Mouse (Mus musculus) testis, adult 2 months (tissue): Measurements from ENCODE around the gene Lemd1. TPM values are rescaled to one million over a fixed set of nuclear protein-coding genes. Genes with fewer than 3 reads are reported as not detected.

Source experiments
- H3K27ac ChIP-seq: fragments of 200-500 bp; 2 replicates; pipeline ENCODE4 v1.5.1; 2012; ENCODE audit warnings: low read depth, low read length; ENCODE audit not compliant: control insufficient read depth, insufficient read depth
- H3K27me3 ChIP-seq: fragments of 200-500 bp; 2 replicates; pipeline ENCODE4 v1.6.1; 2012; ENCODE audit warnings: mild to moderate bottlenecking, low read length, moderate library complexity; ENCODE audit not compliant: control insufficient read depth, insufficient read depth
- H3K36me3 ChIP-seq: fragments of 200-500 bp; 2 replicates; pipeline ENCODE4 v1.6.1; 2012; ENCODE audit warnings: mild to moderate bottlenecking, low read length; ENCODE audit not compliant: control insufficient read depth, insufficient read depth
- H3K4me1 ChIP-seq: fragments of 200-500 bp; 2 replicates; pipeline ENCODE4 v1.6.1; 2012; ENCODE audit warnings: low read length; ENCODE audit not compliant: control insufficient read depth, insufficient read depth
- H3K4me3 ChIP-seq: fragments of 200-500 bp; 2 replicates; pipeline ENCODE4 v1.5.1; 2012; ENCODE audit warnings: low read depth, mild to moderate bottlenecking, low read length, moderate library complexity, mixed read lengths; ENCODE audit not compliant: control insufficient read depth
- CTCF ChIP-seq: fragments of 200-500 bp; IDR thresholded peaks from 2 replicates; pipeline ENCODE4 v1.5.1; 2012; ENCODE audit warnings: low read depth, mild to moderate bottlenecking, inconsistent platforms, low read length, moderate library complexity; ENCODE audit not compliant: control insufficient read depth, insufficient read depth, insufficient replicate concordance
- POLR2A ChIP-seq: fragments of 200-500 bp; IDR thresholded peaks from 2 replicates; pipeline ENCODE4 v1.6.1; 2012; ENCODE audit warnings: low read depth, mild to moderate bottlenecking, inconsistent platforms, low read length, moderate library complexity; ENCODE audit not compliant: control insufficient read depth
- polyA plus RNA-seq: library from polyadenylated mRNA; depleted of rRNA; stranded (reverse); fragments of >200 nt; gene quantifications from 2 replicates; pipeline ENCODE4 v1.2.3, GENCODE M21; 2012

Lemd1 gene
- polyA plus RNA-seq, 1 experiment: 162 TPM

DNA sequence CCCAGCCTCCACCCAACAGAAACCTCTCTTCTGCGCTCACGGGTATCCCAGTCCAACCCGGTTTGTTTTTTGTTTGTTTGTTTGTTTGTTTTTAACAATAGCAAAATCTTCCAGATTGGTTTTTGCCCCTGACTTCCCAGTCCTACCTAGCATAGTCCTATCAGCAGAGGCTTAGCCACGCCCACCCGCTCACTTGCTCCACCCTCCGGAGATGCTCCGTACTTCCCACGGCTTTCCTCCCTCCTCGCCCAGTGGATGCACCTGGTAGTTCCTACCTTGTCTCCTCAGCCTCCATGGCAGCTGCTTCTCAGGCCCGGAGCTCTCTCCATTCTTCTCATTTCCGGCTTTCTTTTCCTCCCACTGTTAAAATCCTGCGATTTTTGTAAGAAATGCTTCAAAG, 42.3 kb downstream of the Lemd1 start:
- no peak overlapping the region for H3K4me3 ChIP-seq

GRCm38 (mm10) chr1:132234757-132235273, 43.6 kb downstream of the Lemd1 start:
- Histone ChIP-seq H3K4me3 (no peak overlapping the region), H3K36me3 (no peaks in the 10 kb centered on the region), H3K27me3 (no peaks in the 10 kb centered on the region), H3K27ac (no peak overlapping the region), H3K4me1 (no peaks in the 10 kb centered on the region; the same call in 1 of the 2 replicates)
- no peak for TF ChIP-seq CTCF
- no peak for TF ChIP-seq POLR2A

More for the DNA sequence above, 42.3 kb downstream of the Lemd1 start:
- Histone ChIP-seq H3K27me3 (no peaks in the 10 kb centered on the region), H3K27ac (no peak overlapping the region), H3K36me3 (no peaks in the 10 kb centered on the region), H3K4me1 (no peaks in the 10 kb centered on the region; the same call in 1 of the 2 replicates)
- TF ChIP-seq POLR2A: no peak
- peak; percentile 40; the same call in 1 of the 2 replicates for TF ChIP-seq CTCF

- Histone ChIP-seq H3K27ac (no peak overlapping the region), H3K36me3 (no peaks in the 10 kb centered on the region), H3K4me1 (no peaks in the 10 kb centered on the region; the same call in 1 of the 2 replicates), H3K4me3 (no peak overlapping the region), H3K27me3 (no peaks in the 10 kb centered on the region)
- TF ChIP-seq CTCF: peak; percentile 66
- no peak for TF ChIP-seq POLR2A
These were observed 46.4 kb downstream of the Lemd1 start for GRCm38 (mm10) chr1:132237585-132238159.

- Histone ChIP-seq H3K36me3 (no peaks in the 10 kb centered on the region), H3K4me1 (no peaks in the 10 kb centered on the region), H3K27me3 (no peaks in the 10 kb centered on the region), H3K27ac (no peak overlapping the region), H3K4me3 (no peak overlapping the region)
- TF ChIP-seq POLR2A: no peak
- no peak for TF ChIP-seq CTCF
These were observed 53.8 kb downstream of the Lemd1 start for GRCm38 (mm10) chr1:132245010-132245409.

DNA sequence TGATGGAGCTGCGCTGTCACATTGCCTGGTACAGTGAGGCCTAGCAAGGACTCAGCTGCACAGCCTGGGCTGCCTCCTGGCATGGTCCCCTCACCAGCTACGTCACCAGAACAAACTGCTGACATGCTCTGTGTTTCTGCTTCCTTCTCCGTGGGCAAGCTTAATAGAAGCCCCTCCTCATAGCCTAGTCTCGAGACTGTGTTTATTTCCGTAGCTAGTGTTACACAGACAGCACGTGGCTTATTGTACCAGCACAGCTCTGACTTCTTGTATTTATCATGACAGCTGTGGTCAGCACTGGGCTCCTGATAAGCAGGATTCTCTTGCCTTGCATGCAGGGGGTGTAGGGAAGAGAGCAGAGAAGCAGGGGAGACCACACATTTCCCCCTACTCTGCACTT, 54.9 kb downstream of the Lemd1 start:
- H3K4me3 ChIP-seq: no peak overlapping the region
- no peaks in the 10 kb centered on the region for H3K27me3 ChIP-seq
- H3K27ac ChIP-seq: no peak overlapping the region
- H3K4me1 ChIP-seq: no peaks in the 10 kb centered on the region
- TF ChIP-seq CTCF (no peak), POLR2A (no peak)
- no peaks in the 10 kb centered on the region for H3K36me3 ChIP-seq

- TF ChIP-seq CTCF (no peak), POLR2A (no peak)
These were observed 55.4 kb downstream of the Lemd1 start for GRCm38 (mm10) chr1:132246641-132247040.

DNA sequence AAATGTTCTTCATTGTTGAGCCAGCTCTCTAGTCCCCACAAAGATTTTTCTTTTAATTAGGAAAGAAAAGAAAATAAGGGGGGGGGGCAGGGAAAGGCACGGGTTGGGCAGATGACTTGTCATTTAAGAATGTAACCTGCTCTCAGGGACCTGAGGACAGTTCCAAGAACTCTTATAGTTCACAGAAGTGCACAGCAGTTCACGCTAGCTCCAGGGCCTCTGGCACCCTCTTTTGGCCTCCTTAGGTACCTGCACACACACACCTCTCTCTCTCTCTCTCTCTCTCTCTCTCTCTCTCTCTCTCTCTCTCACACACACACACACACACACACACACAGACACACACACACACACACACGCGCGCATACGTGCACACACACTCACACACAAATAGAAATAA, 63.2 kb downstream of the Lemd1 start:
- TF ChIP-seq CTCF: no peak
- TF ChIP-seq POLR2A: no peak

More at GRCm38 (mm10) chr1:132246641-132247040, 55.4 kb downstream of the Lemd1 start:
- Histone ChIP-seq H3K27me3 (no peaks in the 10 kb centered on the region), H3K27ac (no peak overlapping the region), H3K4me1 (no peaks in the 10 kb centered on the region), H3K36me3 (no peaks in the 10 kb centered on the region), H3K4me3 (no peak overlapping the region)

More for the DNA sequence above, 63.2 kb downstream of the Lemd1 start:
- H3K27me3 ChIP-seq: no peaks in the 10 kb centered on the region
- H3K4me1 ChIP-seq: no peaks in the 10 kb centered on the region
- H3K27ac ChIP-seq: no peak overlapping the region
- no peaks in the 10 kb centered on the region for H3K36me3 ChIP-seq
- no peak overlapping the region for H3K4me3 ChIP-seq
